Mouse (Mus musculus) kidney, adult 8-10 months (tissue): Measurements from ENCODE around the gene Sesn2.
A peak's percentile ranks its signal among the peaks of the same experiment; 100 is the strongest.
"Not testable (repeated sequence)": the region's sequence is repeated elsewhere in the genome, so short reads cannot be mapped to it uniquely, and the experiment has no call there.

Source experiments
- DNase-seq, 2 experiments: peaks; one replicate each; pipeline ENCODE4 v3.0.0; 2022

Gene Sesn2

GRCm38 (mm10) chr4:132513395-132514273, 3.3 kb upstream of the Sesn2 start:
- DNase-seq: no peak

GRCm38 (mm10) chr4:132512080-132512479, 1.8 kb upstream of the Sesn2 start:
- no peak for DNase-seq

- peak; percentile 88 to 92 for DNase-seq
Observed at GRCm38 (mm10) chr4:132509621-132510296, 542 bp downstream of the Sesn2 start.

GRCm38 (mm10) chr4:132507210-132507609, 3.1 kb downstream of the Sesn2 start:
- peak in 1 of 2 experiments; percentile 25 for DNase-seq

GRCm38 (mm10) chr4:132506250-132506649, 4.1 kb downstream of the Sesn2 start:
- DNase-seq: no peak

GRCm38 (mm10) chr4:132505800-132506199, 4.5 kb downstream of the Sesn2 start:
- DNase-seq: no peak

- no peak for DNase-seq
Observed at GRCm38 (mm10) chr4:132505034-132505738, 5.1 kb downstream of the Sesn2 start.

GRCm38 (mm10) chr4:132503344-132503743, 7.0 kb downstream of the Sesn2 start:
- DNase-seq: no peak

- no peak for DNase-seq
Observed at GRCm38 (mm10) chr4:132501639-132502038, 8.7 kb downstream of the Sesn2 start.

GRCm38 (mm10) chr4:132494271-132494918, 15.9 kb downstream of the Sesn2 start:
- DNase-seq: no peak

GRCm38 (mm10) chr4:132492178-132493060, 17.9 kb downstream of the Sesn2 start:
- DNase-seq: no peak

- DNase-seq: peak; percentile 88 to 90
Observed at GRCm38 (mm10) chr4:132491748-132492147, 18.6 kb downstream of the Sesn2 start.

GRCm38 (mm10) chr4:132491057-132491456, 19.2 kb downstream of the Sesn2 start:
- no peak for DNase-seq

GRCm38 (mm10) chr4:132490273-132491010, 19.9 kb downstream of the Sesn2 start:
- no peak for DNase-seq

GRCm38 (mm10) chr4:132488976-132489375, 21.3 kb downstream of the Sesn2 start:
- no peak for DNase-seq

- no peak for DNase-seq
Observed at GRCm38 (mm10) chr4:132488521-132488920, 21.8 kb downstream of the Sesn2 start.

- peak; percentile 62 to 73 for DNase-seq
Observed at GRCm38 (mm10) chr4:132484820-132485219, 25.5 kb downstream of the Sesn2 start.

GRCm38 (mm10) chr4:132484231-132484630, 26.1 kb downstream of the Sesn2 start:
- DNase-seq: no peak

- peak; percentile 90 to 93 for DNase-seq
Observed at GRCm38 (mm10) chr4:132482956-132483608, 27.2 kb downstream of the Sesn2 start.

- DNase-seq: not testable (repeated sequence)
Observed at GRCm38 (mm10) chr4:132482104-132482503, 28.2 kb downstream of the Sesn2 start.
